In the genomic region with DNA sequence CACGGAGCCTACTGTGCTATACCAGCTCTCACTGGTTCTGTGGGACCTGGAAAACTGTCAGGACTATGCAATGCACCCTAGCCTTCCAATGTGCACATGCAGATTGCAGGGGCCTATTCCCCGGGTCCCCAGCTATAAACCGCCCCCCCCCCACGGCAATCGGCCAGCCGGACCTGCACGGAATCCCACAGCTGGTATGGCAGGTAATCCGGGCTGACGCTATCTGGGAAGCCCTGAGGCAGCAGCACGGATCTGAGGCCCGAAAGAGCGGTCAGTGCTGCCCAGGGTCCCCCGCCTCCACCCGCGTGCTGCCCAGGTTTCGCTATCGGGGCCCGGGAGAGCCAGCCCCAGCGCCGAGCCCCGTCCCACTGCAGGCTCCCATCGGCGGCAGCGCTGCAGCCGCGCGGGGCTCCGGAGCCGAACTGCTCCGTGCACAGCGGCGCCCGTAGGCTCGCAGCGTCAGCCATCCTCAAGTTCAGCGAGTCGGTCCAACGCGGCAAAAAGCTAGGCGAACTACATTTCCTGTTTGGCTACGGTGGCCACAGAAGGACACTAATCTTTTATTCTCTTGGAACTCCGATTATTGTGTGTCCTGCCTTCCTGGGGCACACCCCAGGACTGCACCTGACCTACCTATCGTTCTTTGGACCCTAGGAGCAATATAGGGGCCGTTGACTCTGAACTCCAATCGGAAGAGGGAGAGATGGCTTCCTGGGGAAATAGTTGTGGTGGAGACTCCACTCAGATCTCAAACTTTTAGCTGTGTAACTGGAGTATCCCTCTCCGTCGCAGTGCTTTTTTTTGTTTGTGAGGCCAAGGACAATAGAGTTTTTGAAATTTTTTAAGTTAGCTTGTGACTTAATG, we compare ENCODE assay signal across 7 mouse cellular contexts. TPM values are rescaled to one million over a fixed set of nuclear protein-coding genes. Genes with fewer than 3 reads are reported as not detected.
DNase-seq lines count a peak whose midpoint lies in the region; ATAC-seq and TF ChIP-seq lines count a peak whose summit lies in the region.

A gene (minus strand): TSS at position 554 of the 864 bp plus-strand sequence.

- peak within 1 kb of the TSS; percentile 87 for H3K9ac ChIP-seq in intestine, postnatal 0 days (ENCODE audit: low read depth, low read length)

- WGBS in intestine, postnatal 0 days: under 1% methylated on average over 46 of the region's 47 CpGs
- 3% methylated on average over 47 of the region's 47 CpGs for WGBS in midbrain, embryonic 10.5 days

- TF ChIP-seq CTCF in intestine, postnatal 0 days (IDR thresholded peaks at IDR 0.05; ENCODE audit: low read depth): no peak

- H3K27me3 ChIP-seq in intestine, postnatal 0 days (replicated peaks; ENCODE audit: control insufficient read depth, insufficient read depth, low read length): no peaks in the 10 kb centered on the region
- peaks cover 14% of the 10 kb centered on the region; the same call in 1 of the 2 replicates for H3K27me3 ChIP-seq in midbrain, embryonic 10.5 days (ENCODE audit: low read depth, poor library complexity, severe bottlenecking)

- peak within 1 kb of the TSS; percentile 89 for H3K4me2 ChIP-seq in intestine, postnatal 0 days (replicated peaks; ENCODE audit: low read depth)

- peak within 1 kb of the TSS; percentile 94 for H3K27ac ChIP-seq in intestine, postnatal 0 days (ENCODE audit: low read depth, low read length)
- H3K27ac ChIP-seq in midbrain, embryonic 10.5 days (replicated peaks): peak within 1 kb of the TSS; percentile 87

- peak; percentile 87 for DNase-seq in adrenal gland, adult 2 months
- DNase-seq in embryo, embryonic 11 days: peak; percentile 86
- DNase-seq in gonadal fat pad, adult 2 months (ENCODE audit: low read depth): no peak
- peak; percentile 82 to 83 for DNase-seq in left cerebral cortex, postnatal 36 days (ENCODE audit: low spot score in 2 of 2)
- DNase-seq in midbrain, embryonic 10.5 days (ENCODE audit: low spot score): peak; percentile 72
- DNase-seq in right cerebral cortex, postnatal 36 days (ENCODE audit: low spot score in 2 of 2): peak; percentile 47 to 70

- H3K4me1 ChIP-seq in intestine, postnatal 0 days (replicated peaks; ENCODE audit: control insufficient read depth, insufficient read depth, low read length): peaks cover 12% of the 10 kb centered on the region
- H3K4me1 ChIP-seq in midbrain, embryonic 10.5 days: peaks cover 42% of the 10 kb centered on the region

- H3K36me3 ChIP-seq in intestine, postnatal 0 days (ENCODE audit: control insufficient read depth, insufficient read depth): peaks cover 10% of the 10 kb centered on the region
- peaks cover 19% of the 10 kb centered on the region; the same call in 1 of the 2 replicates for H3K36me3 ChIP-seq in midbrain, embryonic 10.5 days

- peak within 1 kb of the TSS; percentile 75 for H3K4me3 ChIP-seq in intestine, postnatal 0 days (ENCODE audit: low read depth, low read length)
- peak within 1 kb of the TSS; percentile 71 for H3K4me3 ChIP-seq in midbrain, embryonic 10.5 days

- peak; percentile 94 for ATAC-seq in intestine, postnatal 0 days

- H3K9me3 ChIP-seq in intestine, postnatal 0 days (ENCODE audit: control insufficient read depth): no peaks in the 10 kb centered on the region
- H3K9me3 ChIP-seq in midbrain, embryonic 10.5 days (replicated peaks): no peaks in the 10 kb centered on the region

- intact Hi-C loops in left cerebral cortex, postnatal 36 days (cut with DNase I): loop anchor here (5.0 kb wide), 1 partner anchor 51 kb away; a partner anchor contains a TSS

RNA-seq across cellular contexts. Expression of the gene that starts here (rescaled TPM):
- 10 to 100 TPM; 28.6 to 33.0 TPM for total RNA-seq in adrenal gland, adult 2 months (2021)
- 62.7 and 66.8 TPM in 2 replicates for polyA plus RNA-seq in adrenal gland, adult 2 months (2012; rRNA removed)
- 40.1 and 48.1 TPM in 2 replicates for polyA plus RNA-seq in gonadal fat pad, adult 2 months (2012; rRNA removed)
- 32.6 and 34.7 TPM in 2 replicates for polyA plus RNA-seq in intestine, postnatal 0 days (2015; fragmentation: Nextera tagmentation; extraction: Ambion mirVana)
- 10 to 100 TPM; 23.5 to 26.3 TPM for total RNA-seq in left cerebral cortex, postnatal 36 days (2021)
- 24.6 and 26.3 TPM in 2 replicates for polyA plus RNA-seq in midbrain, embryonic 10.5 days (2016; fragmentation: Nextera tagmentation; extraction: Ambion mirVana)
